Mouse (Mus musculus): ENCODE data around the gene Lamb2.

Lamb2 gene

DNA sequence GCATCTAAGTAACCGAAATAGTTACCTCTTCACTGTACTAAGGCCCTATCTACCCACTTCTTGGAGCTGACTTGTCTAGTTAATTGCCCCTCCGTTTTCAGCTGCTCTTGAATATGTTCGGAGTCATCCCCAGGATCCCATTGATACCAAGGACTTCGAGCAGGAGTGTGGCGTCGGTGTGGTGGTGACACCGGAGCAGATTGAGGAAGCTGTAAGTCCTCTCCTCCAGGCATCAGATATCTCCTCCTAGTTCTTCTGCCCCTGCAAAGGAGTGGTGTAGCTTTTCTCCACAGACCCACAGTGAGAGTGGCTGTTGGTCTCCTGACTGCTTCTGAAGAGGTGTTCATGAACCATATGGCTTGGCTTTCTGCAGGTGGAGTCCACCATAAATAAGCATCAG lies 29.2 kb downstream of the Lamb2 start:
- TF ChIP-seq CTCF (conservative IDR thresholded peaks at IDR 0.05; ENCODE audit: low read length) (no peak), POU5F1 (IDR thresholded peaks at IDR 0.05; ENCODE audit: borderline replicate concordance, low read length) (no peak), NANOG (IDR thresholded peaks at IDR 0.05; ENCODE audit: borderline replicate concordance, low read length) (no peak)
- Histone ChIP-seq H3K4me1 (replicated peaks; ENCODE audit: low read depth, low read length) (peaks cover 28% of the 10 kb centered on the region), H3K27me3 (ENCODE audit: insufficient read depth, low read length) (no peaks in the 10 kb centered on the region), H3K36me3 (ENCODE audit: insufficient read depth, low read length) (peaks cover 51% of the 10 kb centered on the region), H3K9me3 (ENCODE audit: low read length) (no peaks in the 10 kb centered on the region), H3K4me3 (replicated peaks; ENCODE audit: low read length) (peak overlapping the region; percentile 91)

- Histone ChIP-seq H3K4me3 (replicated peaks; ENCODE audit: low read length) (peak within 1 kb of the TSS; percentile 93), H3K27me3 (ENCODE audit: insufficient read depth, low read length) (no peaks in the 10 kb centered on the region), H3K36me3 (ENCODE audit: insufficient read depth, low read length) (peaks cover 69% of the 10 kb centered on the region), H3K4me1 (replicated peaks; ENCODE audit: low read depth, low read length) (peaks cover 43% of the 10 kb centered on the region), H3K9me3 (ENCODE audit: low read length) (no peaks in the 10 kb centered on the region)
- TF ChIP-seq NANOG (IDR thresholded peaks at IDR 0.05; ENCODE audit: borderline replicate concordance, low read length) = no peak
These were observed 37.1 kb downstream of the Lamb2 start, which contains the start of gene Qrich1 for GRCm38 (mm10) chr9:108516380-108517251. TSS of gene Qrich1 (plus strand) at chr9:108516806.

DNA sequence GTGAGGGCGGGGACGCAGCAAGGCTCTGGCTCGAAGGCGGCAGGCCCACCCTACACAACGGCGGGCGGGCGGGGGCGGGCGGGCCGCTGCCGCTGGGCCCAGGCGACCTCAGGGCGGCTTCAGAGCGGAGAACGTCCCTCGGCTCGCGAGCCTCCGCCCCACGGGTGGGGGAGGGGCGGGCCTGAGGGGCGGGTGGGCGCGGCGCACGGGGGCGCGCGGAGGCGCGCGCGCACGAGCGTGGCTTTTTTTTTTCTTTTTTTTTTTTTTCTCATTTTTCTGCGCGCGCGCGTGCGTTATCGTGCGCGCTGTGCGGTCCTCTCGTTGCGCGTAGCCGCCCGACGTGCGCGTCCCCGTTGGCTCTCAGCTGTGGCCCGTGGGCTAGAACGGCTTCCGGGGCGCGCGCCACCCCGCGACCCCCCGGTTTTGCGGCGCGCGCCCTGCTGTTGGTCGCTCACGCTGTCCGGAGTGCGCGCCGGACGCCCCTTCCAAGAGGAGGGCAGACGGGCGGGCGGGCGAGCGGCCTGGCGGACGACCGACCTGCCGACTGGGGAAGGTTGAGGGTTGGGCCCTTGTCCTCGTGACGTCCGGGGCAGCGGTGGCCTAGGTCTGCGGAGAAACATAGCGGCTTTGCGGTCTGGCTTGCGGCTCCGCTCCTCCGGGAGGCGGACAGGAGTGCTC lies 37.9 kb downstream of the Lamb2 start:
- Histone ChIP-seq H3K4me3 (replicated peaks; ENCODE audit: low read length) (peak overlapping the region; percentile 93), H3K27me3 (ENCODE audit: insufficient read depth, low read length) (no peaks in the 10 kb centered on the region), H3K4me1 (replicated peaks; ENCODE audit: low read depth, low read length) (peaks cover 51% of the 10 kb centered on the region), H3K36me3 (ENCODE audit: insufficient read depth, low read length) (peaks cover 67% of the 10 kb centered on the region), H3K9me3 (ENCODE audit: low read length) (no peaks in the 10 kb centered on the region)
- TF ChIP-seq CTCF (conservative IDR thresholded peaks at IDR 0.05; ENCODE audit: low read length) (no peak), NANOG (IDR thresholded peaks at IDR 0.05; ENCODE audit: borderline replicate concordance, low read length) (no peak), POU5F1 (IDR thresholded peaks at IDR 0.05; ENCODE audit: borderline replicate concordance, low read length) (no peak)

GRCm38 (mm10) chr9:108517931-108518332 lies 38.4 kb downstream of the Lamb2 start:
- no peaks in the 10 kb centered on the region for H3K9me3 ChIP-seq (ENCODE audit: low read length)
- H3K27me3 ChIP-seq (ENCODE audit: insufficient read depth, low read length) = no peaks in the 10 kb centered on the region
- H3K4me1 ChIP-seq (replicated peaks; ENCODE audit: low read depth, low read length) = peaks cover 51% of the 10 kb centered on the region
- TF ChIP-seq NANOG (IDR thresholded peaks at IDR 0.05; ENCODE audit: borderline replicate concordance, low read length) (no peak), CTCF (conservative IDR thresholded peaks at IDR 0.05; ENCODE audit: low read length) (no peak), POU5F1 (IDR thresholded peaks at IDR 0.05; ENCODE audit: borderline replicate concordance, low read length) (no peak)
- H3K4me3 ChIP-seq (replicated peaks; ENCODE audit: low read length) = peak overlapping the region; percentile 93
- H3K36me3 ChIP-seq (ENCODE audit: insufficient read depth, low read length) = peaks cover 65% of the 10 kb centered on the region

- no peaks in the 10 kb centered on the region for H3K9me3 ChIP-seq (ENCODE audit: low read length)
- H3K36me3 ChIP-seq (ENCODE audit: insufficient read depth, low read length) = peaks cover 61% of the 10 kb centered on the region
- peaks cover 68% of the 10 kb centered on the region for H3K4me1 ChIP-seq (replicated peaks; ENCODE audit: low read depth, low read length)
- no peak overlapping the region for H3K4me3 ChIP-seq (replicated peaks; ENCODE audit: low read length)
- no peaks in the 10 kb centered on the region for H3K27me3 ChIP-seq (ENCODE audit: insufficient read depth, low read length)
- TF ChIP-seq CTCF (conservative IDR thresholded peaks at IDR 0.05; ENCODE audit: low read length) = no peak
- TF ChIP-seq NANOG (IDR thresholded peaks at IDR 0.05; ENCODE audit: borderline replicate concordance, low read length) = no peak
- TF ChIP-seq POU5F1 (IDR thresholded peaks at IDR 0.05; ENCODE audit: borderline replicate concordance, low read length) = no peak
These were observed 42.1 kb downstream of the Lamb2 start for GRCm38 (mm10) chr9:108521604-108522003.

- Histone ChIP-seq H3K36me3 (ENCODE audit: insufficient read depth, low read length) (peaks cover 77% of the 10 kb centered on the region), H3K4me1 (replicated peaks; ENCODE audit: low read depth, low read length) (peaks cover 73% of the 10 kb centered on the region), H3K27me3 (ENCODE audit: insufficient read depth, low read length) (no peaks in the 10 kb centered on the region), H3K4me3 (replicated peaks; ENCODE audit: low read length) (no peak overlapping the region), H3K9me3 (ENCODE audit: low read length) (no peaks in the 10 kb centered on the region)
- TF ChIP-seq NANOG (IDR thresholded peaks at IDR 0.05; ENCODE audit: borderline replicate concordance, low read length) (no peak), CTCF (conservative IDR thresholded peaks at IDR 0.05; ENCODE audit: low read length) (no peak), POU5F1 (IDR thresholded peaks at IDR 0.05; ENCODE audit: borderline replicate concordance, low read length) (no peak)
These were observed 43.8 kb downstream of the Lamb2 start for GRCm38 (mm10) chr9:108523341-108523740.

- peaks cover 79% of the 10 kb centered on the region for H3K36me3 ChIP-seq (ENCODE audit: insufficient read depth, low read length)
- TF ChIP-seq POU5F1 (IDR thresholded peaks at IDR 0.05; ENCODE audit: borderline replicate concordance, low read length) (no peak), NANOG (IDR thresholded peaks at IDR 0.05; ENCODE audit: borderline replicate concordance, low read length) (no peak), CTCF (conservative IDR thresholded peaks at IDR 0.05; ENCODE audit: low read length) (no peak)
- peaks cover 53% of the 10 kb centered on the region for H3K4me1 ChIP-seq (replicated peaks; ENCODE audit: low read depth, low read length)
- H3K27me3 ChIP-seq (ENCODE audit: insufficient read depth, low read length) = no peaks in the 10 kb centered on the region
- no peak overlapping the region for H3K4me3 ChIP-seq (replicated peaks; ENCODE audit: low read length)
- no peaks in the 10 kb centered on the region for H3K9me3 ChIP-seq (ENCODE audit: low read length)
These were observed 45.9 kb downstream of the Lamb2 start for GRCm38 (mm10) chr9:108525400-108525799.

- Histone ChIP-seq H3K4me1 (replicated peaks; ENCODE audit: low read depth, low read length) (peaks cover 28% of the 10 kb centered on the region), H3K4me3 (replicated peaks; ENCODE audit: low read length) (no peak overlapping the region), H3K9me3 (ENCODE audit: low read length) (no peaks in the 10 kb centered on the region), H3K36me3 (ENCODE audit: insufficient read depth, low read length) (peaks cover 98% of the 10 kb centered on the region), H3K27me3 (ENCODE audit: insufficient read depth, low read length) (no peaks in the 10 kb centered on the region)
- TF ChIP-seq CTCF (conservative IDR thresholded peaks at IDR 0.05; ENCODE audit: low read length) = no peak
- no peak for TF ChIP-seq POU5F1 (IDR thresholded peaks at IDR 0.05; ENCODE audit: borderline replicate concordance, low read length)
- TF ChIP-seq NANOG (IDR thresholded peaks at IDR 0.05; ENCODE audit: borderline replicate concordance, low read length) = no peak
These were observed 51.4 kb downstream of the Lamb2 start for GRCm38 (mm10) chr9:108530954-108531353.
